Mouse (Mus musculus) midbrain, embryonic 11.5 days (tissue): ENCODE measurements around the gene Il31ra. TPM values are rescaled to one million over a fixed set of nuclear protein-coding genes. Genes with fewer than 3 reads are reported as not detected.
A peak's percentile ranks its signal among the peaks of the same experiment; 100 is the strongest.

Experiments used
- ATAC-seq: fragments of 200-750 bp; cut with Nextera tagmentation; 2 replicates; pipeline ENCODE4 v1.8.0; 2017; ENCODE audit warnings: moderate TSS enrichment, moderate library complexity; ENCODE audit not compliant: low FRiP score
- DNase-seq: peaks from one replicate; pipeline ENCODE4 v3.0.0; 2015; ENCODE audit warnings: low spot score; ENCODE audit errors: missing footprints
- H3K27ac ChIP-seq: fragments of 300-500 bp; sonication (generic); 2 replicates; pipeline ENCODE4 v1.5.1; 2014; ENCODE audit warnings: low read depth, low read length
- H3K27me3 ChIP-seq: fragments of 300-500 bp; sonication (generic); 2 replicates; pipeline ENCODE4 v1.6.1; 2014; ENCODE audit warnings: mild to moderate bottlenecking, low read length, moderate library complexity, mixed read lengths; ENCODE audit not compliant: control insufficient read depth, insufficient read depth
- H3K36me3 ChIP-seq: fragments of 300-500 bp; sonication (generic); 2 replicates; pipeline ENCODE4 v1.6.1; 2014; ENCODE audit warnings: mild to moderate bottlenecking, low read length, moderate library complexity, mixed read lengths; ENCODE audit not compliant: control insufficient read depth, insufficient read depth
- H3K4me1 ChIP-seq: fragments of 300-500 bp; sonication (generic); 2 replicates; pipeline ENCODE4 v1.6.1; 2014; ENCODE audit warnings: low read length; ENCODE audit not compliant: control insufficient read depth, insufficient read depth
- H3K4me2 ChIP-seq: fragments of 300-500 bp; sonication (generic); 2 replicates; pipeline ENCODE4 v1.6.1; 2014; ENCODE audit warnings: mild to moderate bottlenecking, moderate library complexity
- H3K4me3 ChIP-seq: fragments of 300-500 bp; sonication (generic); 2 replicates; pipeline ENCODE4 v1.5.1; 2014; ENCODE audit warnings: low read depth, low read length
- H3K9ac ChIP-seq: fragments of 300-500 bp; sonication (generic); 2 replicates; pipeline ENCODE4 v1.6.1; 2014; ENCODE audit warnings: low read length
- H3K9me3 ChIP-seq: fragments of 300-500 bp; sonication (generic); 2 replicates; pipeline ENCODE4 v1.6.1; 2016; ENCODE audit warnings: low read length; ENCODE audit not compliant: control insufficient read depth
- WGBS: fragments of 180-500 bp; shearing (Covaris S2); extraction: QIAGEN DNeasy Blood & Tissue Kit; methylation state at CpG from one replicate; pipeline ENCODE4 v1.1.7; 2014; 5-methylcytosine and 5-hydroxymethylcytosine counted together
- polyA plus RNA-seq: library from polyadenylated mRNA; unstranded; fragments of >200 nt; fragmentation: Nextera tagmentation; extraction: Ambion mirVana; gene quantifications from 2 replicates; pipeline ENCODE4 v1.2.1, GENCODE M21; 2014

Gene Il31ra
- polyA plus RNA-seq, 1 experiment from 2014 or later = not detected

DNA sequence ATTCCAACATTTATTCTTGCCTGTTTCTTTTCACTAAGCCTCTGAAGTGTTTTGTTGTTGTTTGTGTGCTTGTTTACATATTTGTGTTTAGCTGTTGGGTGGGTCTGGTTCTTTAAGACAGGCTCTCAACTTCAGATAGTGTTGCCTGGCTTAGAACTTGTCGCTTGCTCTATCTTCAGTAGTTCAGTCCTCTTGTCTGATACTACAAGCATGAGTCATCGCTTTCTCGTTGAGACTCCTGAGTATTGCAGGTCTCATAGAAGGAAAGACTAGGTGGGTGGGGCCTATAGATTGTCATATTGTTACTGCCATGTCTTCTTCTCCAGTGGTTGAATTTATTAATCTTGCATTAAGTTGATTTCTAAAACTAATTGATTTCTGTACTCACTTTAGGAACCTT is 104.1 kb downstream of the Il31ra start:
- no peak for DNase-seq

DNA sequence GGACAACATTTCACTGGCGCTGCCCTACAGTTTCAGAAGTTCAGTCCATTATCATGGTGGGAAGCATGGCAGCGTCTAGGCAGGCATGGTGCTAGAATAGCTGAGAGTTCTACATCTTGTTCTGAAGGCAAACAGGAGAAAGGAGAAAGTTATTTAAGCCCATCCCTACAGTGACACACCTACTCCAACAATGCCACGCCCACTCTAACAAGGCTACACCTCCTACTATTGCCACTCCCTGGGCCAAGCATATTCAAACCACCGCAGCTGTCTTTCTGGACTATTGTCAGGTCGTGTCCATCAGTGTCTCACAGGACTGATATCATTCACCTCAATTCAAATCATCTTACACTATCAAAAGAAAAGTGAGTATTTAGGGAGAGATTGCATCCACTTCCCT is 107.5 kb downstream of the Il31ra start:
- ATAC-seq = no peak
- 97% methylated on average over 5 of the region's 5 CpGs for WGBS

More for the DNA sequence above, 104.1 kb downstream of the Il31ra start:
- ATAC-seq = no peak
- H3K36me3 ChIP-seq = peaks cover 5% of the 10 kb centered on the region; the same call in 1 of the 2 replicates
- H3K9ac ChIP-seq = no peak overlapping the region
- no peaks in the 10 kb centered on the region for H3K9me3 ChIP-seq
- H3K4me1 ChIP-seq = no peaks in the 10 kb centered on the region
- no peaks in the 10 kb centered on the region for H3K27me3 ChIP-seq
- 93% methylated on average over 3 of the region's 3 CpGs for WGBS
- H3K4me3 ChIP-seq = no peak overlapping the region
- no peak overlapping the region for H3K4me2 ChIP-seq
- H3K27ac ChIP-seq = no peak overlapping the region

GRCm38 (mm10) chr13:112486236-112486635 is 107.9 kb downstream of the Il31ra start:
- Histone ChIP-seq H3K36me3 (peaks cover 3% of the 10 kb centered on the region; the same call in 1 of the 2 replicates), H3K4me2 (no peak overlapping the region), H3K9me3 (no peaks in the 10 kb centered on the region), H3K27ac (no peak overlapping the region), H3K9ac (no peak overlapping the region), H3K27me3 (no peaks in the 10 kb centered on the region), H3K4me3 (no peak overlapping the region), H3K4me1 (no peaks in the 10 kb centered on the region)
- WGBS = 98% methylated on average over 5 of the region's 5 CpGs
- ATAC-seq (no peak), DNase-seq (no peak)

More for the DNA sequence above, 107.5 kb downstream of the Il31ra start:
- Histone ChIP-seq H3K27ac (no peak overlapping the region), H3K9me3 (no peaks in the 10 kb centered on the region), H3K4me3 (no peak overlapping the region), H3K36me3 (peaks cover 3% of the 10 kb centered on the region; the same call in 1 of the 2 replicates), H3K4me1 (no peaks in the 10 kb centered on the region), H3K27me3 (no peaks in the 10 kb centered on the region), H3K4me2 (no peak overlapping the region), H3K9ac (no peak overlapping the region)
- no peak for DNase-seq

DNA sequence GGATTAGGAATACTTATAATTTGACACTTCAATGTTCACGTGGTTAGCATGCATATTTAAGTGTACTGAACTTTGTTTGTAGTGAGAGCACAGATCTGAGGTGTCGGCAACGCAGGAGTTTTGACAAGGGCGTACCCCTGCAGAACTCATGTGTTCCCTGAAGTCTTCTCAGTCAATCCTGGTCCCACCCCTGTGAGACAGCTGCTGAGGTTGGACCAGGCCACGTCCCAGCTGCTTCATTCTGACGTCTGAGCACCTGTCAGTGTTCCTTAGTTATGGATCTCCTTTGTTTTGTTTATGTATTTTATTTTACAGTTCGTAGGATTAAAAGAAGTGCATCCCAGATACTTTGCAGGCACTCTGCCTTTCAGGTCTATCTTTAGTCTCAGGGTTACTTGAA is 111.1 kb downstream of the Il31ra start:
- H3K4me2 ChIP-seq = no peak overlapping the region
- no peaks in the 10 kb centered on the region for H3K4me1 ChIP-seq
- no peak overlapping the region for H3K9ac ChIP-seq
- 88% methylated on average over 7 of the region's 7 CpGs for WGBS
- no peaks in the 10 kb centered on the region for H3K9me3 ChIP-seq
- ATAC-seq = no peak
- H3K4me3 ChIP-seq = no peak overlapping the region
- H3K27me3 ChIP-seq = no peaks in the 10 kb centered on the region
- H3K36me3 ChIP-seq = peaks cover 3% of the 10 kb centered on the region; the same call in 1 of the 2 replicates
- DNase-seq = no peak
- no peak overlapping the region for H3K27ac ChIP-seq

GRCm38 (mm10) chr13:112482525-112482924 is 111.6 kb downstream of the Il31ra start:
- H3K9me3 ChIP-seq = no peaks in the 10 kb centered on the region
- no peaks in the 10 kb centered on the region for H3K4me1 ChIP-seq
- H3K27me3 ChIP-seq = no peaks in the 10 kb centered on the region
- no peak overlapping the region for H3K4me2 ChIP-seq
- ATAC-seq = no peak
- no peak overlapping the region for H3K4me3 ChIP-seq
- H3K9ac ChIP-seq = no peak overlapping the region
- 92% methylated on average over 5 of the region's 5 CpGs for WGBS
- DNase-seq = no peak
- no peak overlapping the region for H3K27ac ChIP-seq
- H3K36me3 ChIP-seq = peaks cover 3% of the 10 kb centered on the region; the same call in 1 of the 2 replicates

DNA sequence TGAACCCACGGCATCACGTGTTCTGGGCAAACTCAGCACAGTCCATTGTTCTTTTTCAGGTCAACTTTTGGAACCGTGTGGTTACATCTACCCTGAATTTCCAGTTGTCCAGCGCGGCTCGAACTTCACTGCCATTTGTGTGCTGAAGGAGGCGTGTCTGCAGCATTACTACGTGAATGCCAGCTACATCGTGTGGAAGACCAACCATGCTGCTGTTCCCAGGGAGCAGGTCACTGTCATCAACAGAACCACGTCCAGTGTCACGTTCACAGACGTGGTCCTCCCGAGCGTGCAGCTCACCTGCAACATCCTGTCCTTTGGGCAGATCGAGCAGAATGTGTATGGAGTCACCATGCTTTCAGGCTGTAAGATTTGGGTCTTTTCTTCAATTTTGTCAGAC is 114.2 kb downstream of the Il31ra start:
- no peak overlapping the region for H3K4me3 ChIP-seq
- H3K9ac ChIP-seq = no peak overlapping the region
- H3K36me3 ChIP-seq = peaks cover 3% of the 10 kb centered on the region; the same call in 1 of the 2 replicates
- WGBS = 90% methylated on average over 15 of the region's 15 CpGs
- no peaks in the 10 kb centered on the region for H3K9me3 ChIP-seq
- no peak overlapping the region for H3K27ac ChIP-seq
- no peaks in the 10 kb centered on the region for H3K27me3 ChIP-seq
- DNase-seq (no peak), ATAC-seq (no peak)
- H3K4me2 ChIP-seq = no peak overlapping the region
- no peaks in the 10 kb centered on the region for H3K4me1 ChIP-seq

DNA sequence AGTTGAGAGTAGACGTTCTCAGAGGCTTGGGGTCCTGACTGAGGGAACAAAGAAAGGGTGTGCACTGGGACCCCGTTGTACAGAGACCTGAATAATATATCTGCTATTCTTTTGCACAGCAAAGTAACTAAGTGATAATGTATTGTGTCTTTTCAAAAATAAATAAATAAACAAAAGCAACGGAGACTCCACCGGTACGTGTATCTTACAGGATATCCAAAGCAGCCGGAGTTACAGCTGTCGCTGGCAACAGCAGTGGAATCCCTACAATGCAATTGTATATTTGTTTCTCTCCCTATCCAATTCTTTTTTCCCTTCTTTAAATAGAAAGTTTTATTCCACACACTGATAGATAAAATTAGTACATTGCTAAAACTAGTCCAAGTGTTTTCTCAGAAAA is 115.1 kb downstream of the Il31ra start:
- no peaks in the 10 kb centered on the region for H3K9me3 ChIP-seq
- H3K4me3 ChIP-seq = no peak overlapping the region
- H3K9ac ChIP-seq = no peak overlapping the region
- 86% methylated on average over 7 of the region's 7 CpGs for WGBS
- ATAC-seq (no peak), DNase-seq (no peak)
- no peaks in the 10 kb centered on the region for H3K27me3 ChIP-seq
- peaks cover 3% of the 10 kb centered on the region; the same call in 1 of the 2 replicates for H3K36me3 ChIP-seq
- H3K4me1 ChIP-seq = no peaks in the 10 kb centered on the region
- no peak overlapping the region for H3K4me2 ChIP-seq
- H3K27ac ChIP-seq = no peak overlapping the region

DNA sequence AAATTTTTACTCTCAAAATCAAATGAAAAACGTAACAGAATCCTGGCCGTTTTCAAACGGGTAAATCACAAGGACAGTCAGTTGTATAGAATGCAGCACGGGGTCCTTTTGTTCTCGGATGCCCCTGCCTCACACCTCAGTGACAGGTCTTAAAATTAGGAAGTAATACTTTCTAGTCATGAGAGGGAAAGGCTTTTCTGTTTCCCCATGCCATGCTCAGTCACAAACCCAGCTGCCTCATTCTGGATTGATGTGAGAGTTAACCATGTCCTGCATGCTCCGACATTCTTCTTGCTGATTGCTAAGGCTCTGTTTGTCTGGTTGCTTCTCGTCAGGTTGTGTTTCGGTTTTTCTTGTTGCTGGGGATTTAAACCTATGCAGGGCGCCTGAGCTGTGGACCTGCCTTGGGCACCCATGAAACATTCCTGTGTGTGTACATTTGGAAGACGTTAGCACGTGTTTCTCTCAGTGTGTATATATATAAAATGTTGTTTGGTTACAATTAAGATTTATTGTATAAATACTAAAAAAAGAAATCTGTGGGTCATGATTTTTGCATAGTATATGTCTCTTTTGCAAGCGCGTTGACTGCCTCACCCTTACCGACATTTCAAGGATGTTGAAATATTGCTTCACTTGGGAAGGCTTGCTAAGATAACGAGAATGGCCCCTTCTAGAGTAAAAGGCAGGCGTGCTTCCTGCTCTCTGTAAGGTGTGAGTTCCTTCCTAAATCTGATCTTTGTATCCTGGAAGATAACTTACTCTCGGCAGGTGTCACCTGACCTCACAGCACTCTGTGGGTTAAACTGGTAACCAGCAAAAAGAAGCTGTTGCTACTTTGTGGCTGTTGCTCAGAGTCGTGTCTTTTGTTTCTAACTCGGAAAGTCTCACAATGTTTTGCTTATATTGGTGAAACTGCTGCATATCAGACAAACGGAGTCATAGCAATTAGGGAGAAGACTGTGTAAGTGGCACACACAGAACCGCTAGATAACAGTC is 120.1 kb downstream of the Il31ra start:
- Histone ChIP-seq H3K36me3 (peaks cover 3% of the 10 kb centered on the region; the same call in 1 of the 2 replicates), H3K4me2 (no peak overlapping the region), H3K4me3 (no peak overlapping the region), H3K27ac (no peak overlapping the region), H3K9me3 (no peaks in the 10 kb centered on the region), H3K27me3 (no peaks in the 10 kb centered on the region), H3K4me1 (no peaks in the 10 kb centered on the region), H3K9ac (no peak overlapping the region)
- WGBS = 90% methylated on average over 21 of the region's 21 CpGs
- ATAC-seq = no peak
- peak; percentile 41 for DNase-seq

DNA sequence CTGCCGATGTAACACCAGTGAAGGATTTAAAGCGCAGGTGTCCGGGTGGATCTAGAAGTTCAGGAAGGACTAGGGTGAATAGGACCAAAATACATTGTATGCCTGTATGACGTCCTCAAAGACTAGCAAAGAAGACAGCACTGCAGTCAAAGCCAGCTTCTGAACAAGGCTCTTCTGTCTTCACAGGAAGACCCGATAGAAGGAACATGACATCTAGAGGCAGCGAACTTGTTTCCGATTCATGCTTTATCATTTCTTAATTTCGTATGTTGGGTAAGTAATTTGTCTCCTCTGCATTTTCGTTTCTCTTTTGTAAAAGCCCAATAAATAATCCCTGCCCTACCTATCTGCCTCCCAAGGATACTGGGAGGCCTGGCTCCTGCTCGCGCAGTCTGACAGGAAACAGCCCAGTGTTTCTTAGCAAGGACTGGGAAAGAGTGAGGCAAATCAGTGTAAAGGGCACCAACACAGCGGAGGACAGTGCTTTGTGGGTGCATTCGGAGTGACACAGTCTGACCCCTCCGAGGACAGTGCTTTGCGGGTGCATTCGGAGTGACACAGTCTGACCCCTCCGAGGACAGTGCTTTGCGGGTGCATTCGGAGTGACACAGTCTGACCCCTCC is 121.6 kb downstream of the Il31ra start:
- H3K4me1 ChIP-seq = no peaks in the 10 kb centered on the region
- DNase-seq = peak; percentile 65
- H3K27ac ChIP-seq = no peak overlapping the region
- 91% methylated on average over 17 of the region's 19 CpGs for WGBS
- no peaks in the 10 kb centered on the region for H3K9me3 ChIP-seq
- no peak overlapping the region for H3K4me2 ChIP-seq
- no peak overlapping the region for H3K4me3 ChIP-seq
- H3K9ac ChIP-seq = no peak overlapping the region
- no peak for ATAC-seq
- H3K27me3 ChIP-seq = no peaks in the 10 kb centered on the region
- peaks cover 3% of the 10 kb centered on the region; the same call in 1 of the 2 replicates for H3K36me3 ChIP-seq
